In the genomic region with DNA sequence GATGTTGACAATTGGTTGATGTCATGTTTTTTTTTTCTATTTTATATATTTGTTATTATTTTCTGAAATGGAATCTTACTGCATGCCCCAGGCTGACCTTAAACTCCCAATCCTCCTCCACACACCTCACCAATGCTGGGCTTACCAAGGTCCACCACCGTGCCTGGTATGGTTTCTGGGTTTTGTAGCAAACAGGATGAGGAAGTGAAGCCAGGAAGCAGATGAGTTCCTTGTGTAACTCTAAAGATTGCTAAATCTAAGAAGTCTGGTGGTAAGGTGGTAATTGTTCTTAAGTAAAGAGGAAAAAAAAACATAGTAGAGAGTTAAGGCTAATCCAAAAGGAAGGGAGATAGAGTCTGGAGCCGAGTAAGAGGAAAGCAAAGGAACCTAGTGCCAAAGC, we compare ENCODE assay signal across 23 mouse cellular contexts. TPM values are rescaled to one million over a fixed set of nuclear protein-coding genes. Genes with fewer than 3 reads are reported as not detected.
"Had no signal": no experiment of that assay in that cellular context is flagged by ENCODE, and none has a peak within 500 bp of the region (broad histone marks: within the 10 kb centered on the region; RNA-seq: fewer than 3 reads in every experiment).

No protein-coding gene starts in this region.

- H3K9me3 ChIP-seq: limb, embryonic 10.5 days; liver, embryonic 15.5 days; megakaryocyte, embryonic 14.5 days; neural tube, embryonic 12.5 days had no signal

- H3K27ac ChIP-seq: layer of hippocampus, adult 2 months; limb, embryonic 10.5 days; liver, embryonic 15.5 days; neural tube, embryonic 12.5 days; stomach, postnatal 0 days had no signal

- H3K4me2 ChIP-seq: liver, embryonic 11.5 days; liver, embryonic 15.5 days; lung, embryonic 14.5 days; midbrain, embryonic 11.5 days; neural tube, embryonic 12.5 days had no signal

- H3K4me3 ChIP-seq: layer of hippocampus, adult 2 months; limb, embryonic 10.5 days; liver, embryonic 15.5 days; megakaryocyte, embryonic 14.5 days; myocyte; neural tube, embryonic 12.5 days had no signal

- H3K36me3 ChIP-seq: limb, embryonic 10.5 days; liver, embryonic 15.5 days; neural tube, embryonic 12.5 days had no signal

- H3K9ac ChIP-seq: liver, embryonic 15.5 days; lung, embryonic 14.5 days; neural tube, embryonic 12.5 days had no signal

- H3K4me1 ChIP-seq: liver, embryonic 15.5 days; neural tube, embryonic 12.5 days had no signal

- DNase-seq: kidney, adult 18-20 months; kidney, postnatal 10 days; lung, postnatal 14 days; retina, postnatal 1 day; right cerebral cortex, postnatal 4 days; spleen, adult 18-20 months; thymus, postnatal 4 days had no signal

- H3K27me3 ChIP-seq: liver, embryonic 15.5 days; neural tube, embryonic 12.5 days had no signal

RNA-seq across cellular contexts. Expression of a gene that starts 47.3 kb away (rescaled TPM):
- total RNA-seq: layer of hippocampus, adult 2 months; layer of hippocampus, postnatal 14 days; left cerebral cortex, adult 18-20 months; left cerebral cortex, postnatal 14 days; midbrain, postnatal 0 days had no signal
- polyA plus RNA-seq: kidney, embryonic 14.5 days; limb, embryonic 10.5 days; limb, embryonic 14.5 days; liver, embryonic 11.5 days; liver, embryonic 15.5 days; lung, embryonic 14.5 days; midbrain, embryonic 11.5 days; midbrain, postnatal 0 days; myocyte; neural tube, embryonic 12.5 days; stomach, postnatal 0 days had no signal
